Mouse (Mus musculus): Measurements from ENCODE around the gene Mettl7a1. TPM values are rescaled to one million over a fixed set of nuclear protein-coding genes. Genes with fewer than 3 reads are reported as not detected.
"Not testable (repeated sequence)": the region's sequence is repeated elsewhere in the genome, so short reads cannot be mapped to it uniquely, and the experiment has no call there.

Gene Mettl7a1
- polyA plus RNA-seq, 1 experiment from 2014 or later: 3.8 TPM

DNA sequence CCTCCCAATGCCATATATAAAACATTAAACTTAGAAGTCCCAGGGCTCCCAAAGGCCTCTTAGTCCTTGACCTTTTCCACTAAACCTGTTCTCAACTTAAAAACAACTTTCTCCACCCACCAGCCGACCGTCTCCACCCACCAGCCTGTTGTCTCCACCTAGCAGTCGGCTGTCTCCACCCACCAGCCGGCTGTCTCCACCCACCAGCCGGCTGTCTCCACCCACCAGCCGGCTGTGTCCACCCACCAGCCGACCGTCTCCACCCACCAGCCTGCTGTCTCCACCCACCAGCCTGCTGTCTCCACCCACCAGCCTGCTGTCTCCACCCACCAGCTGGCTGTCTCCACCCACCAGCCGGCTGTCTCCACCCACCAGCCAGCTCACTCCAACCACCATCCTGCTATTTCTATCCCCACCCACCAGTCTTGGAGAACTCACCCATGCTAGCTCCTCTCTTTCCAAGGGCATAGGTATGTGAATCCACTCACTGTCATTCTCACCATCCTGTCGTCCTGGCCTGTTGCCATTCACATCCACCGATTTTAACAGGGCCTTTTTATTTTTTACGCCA is 20.2 kb downstream of the Mettl7a1 start:
- no peak overlapping the region for H3K9ac ChIP-seq
- no peak for ATAC-seq (ENCODE audit: insufficient number of reproducible peaks, low FRiP score)
- H3K36me3 ChIP-seq: no peaks in the 10 kb centered on the region
- H3K27ac ChIP-seq (ENCODE audit: poor library complexity, severe bottlenecking): no peak overlapping the region
- H3K4me1 ChIP-seq (replicated peaks): no peaks in the 10 kb centered on the region
- 60% methylated on average over 12 of the region's 12 CpGs for WGBS
- no peak overlapping the region for H3K4me3 ChIP-seq
- H3K27me3 ChIP-seq (replicated peaks): no peaks in the 10 kb centered on the region
- H3K4me2 ChIP-seq: no peak overlapping the region
- H3K9me3 ChIP-seq (replicated peaks): no peaks in the 10 kb centered on the region

- Histone ChIP-seq H3K4me1 (replicated peaks) (no peaks in the 10 kb centered on the region), H3K36me3 (no peaks in the 10 kb centered on the region), H3K9ac (no peak overlapping the region), H3K9me3 (replicated peaks) (no peaks in the 10 kb centered on the region), H3K4me2 (no peak overlapping the region), H3K4me3 (no peak overlapping the region), H3K27ac (ENCODE audit: poor library complexity, severe bottlenecking) (no peak overlapping the region), H3K27me3 (replicated peaks) (no peaks in the 10 kb centered on the region)
- ATAC-seq (ENCODE audit: insufficient number of reproducible peaks, low FRiP score): no peak
- 90% methylated on average over 3 of the region's 3 CpGs for WGBS
Measured at GRCm38 (mm10) chr15:100325235-100325634, 21.3 kb downstream of the Mettl7a1 start.

- H3K9ac ChIP-seq; H3K9me3 ChIP-seq (replicated peaks); H3K4me1 ChIP-seq (replicated peaks); H3K4me2 ChIP-seq; H3K36me3 ChIP-seq; H3K27me3 ChIP-seq (replicated peaks); ATAC-seq (ENCODE audit: insufficient number of reproducible peaks, low FRiP score); H3K27ac ChIP-seq (ENCODE audit: poor library complexity, severe bottlenecking); H3K4me3 ChIP-seq: not testable (repeated sequence)
- 64% methylated on average over 4 of the region's 4 CpGs for WGBS
Measured at GRCm38 (mm10) chr15:100328089-100328488, 24.1 kb downstream of the Mettl7a1 start.

- H3K9ac ChIP-seq; H3K4me3 ChIP-seq; H3K4me1 ChIP-seq (replicated peaks); H3K36me3 ChIP-seq; H3K27me3 ChIP-seq (replicated peaks); H3K9me3 ChIP-seq (replicated peaks); ATAC-seq (ENCODE audit: insufficient number of reproducible peaks, low FRiP score); H3K4me2 ChIP-seq; H3K27ac ChIP-seq (ENCODE audit: poor library complexity, severe bottlenecking): not testable (repeated sequence)
- WGBS: 86% methylated on average over 10 of the region's 10 CpGs
Measured at GRCm38 (mm10) chr15:100329336-100329735, 25.4 kb downstream of the Mettl7a1 start.

DNA sequence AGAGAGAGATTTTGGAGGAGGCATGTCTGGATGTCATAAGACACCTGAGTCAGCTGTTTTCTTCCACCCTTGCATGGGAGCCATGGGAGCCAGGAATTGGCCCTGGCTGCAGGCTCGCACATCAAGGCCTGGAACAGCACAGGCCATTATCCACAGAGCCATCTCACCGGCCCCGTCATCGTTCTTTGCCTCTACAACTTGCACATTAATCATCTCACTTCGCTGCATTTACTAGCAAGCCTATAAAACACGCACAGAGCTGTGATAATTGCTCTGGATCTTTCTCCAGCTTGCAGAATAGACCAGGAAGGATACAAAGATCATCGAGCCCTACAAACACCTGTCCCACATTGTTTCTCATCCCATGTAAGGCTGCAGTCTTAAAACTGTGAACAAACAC is 26.8 kb downstream of the Mettl7a1 start:
- H3K9ac ChIP-seq: no peak overlapping the region
- no peaks in the 10 kb centered on the region for H3K27me3 ChIP-seq (replicated peaks)
- H3K4me3 ChIP-seq: no peak overlapping the region
- no peak overlapping the region for H3K27ac ChIP-seq (ENCODE audit: poor library complexity, severe bottlenecking)
- no peak for ATAC-seq (ENCODE audit: insufficient number of reproducible peaks, low FRiP score)
- no peaks in the 10 kb centered on the region for H3K9me3 ChIP-seq (replicated peaks)
- no peaks in the 10 kb centered on the region for H3K4me1 ChIP-seq (replicated peaks)
- no peaks in the 10 kb centered on the region for H3K36me3 ChIP-seq
- no peak overlapping the region for H3K4me2 ChIP-seq
- 86% methylated on average over 7 of the region's 7 CpGs for WGBS

- H3K27me3 ChIP-seq (replicated peaks); H3K4me2 ChIP-seq; ATAC-seq (ENCODE audit: insufficient number of reproducible peaks, low FRiP score); H3K9ac ChIP-seq; H3K27ac ChIP-seq (ENCODE audit: poor library complexity, severe bottlenecking); H3K4me3 ChIP-seq; H3K4me1 ChIP-seq (replicated peaks); H3K36me3 ChIP-seq; H3K9me3 ChIP-seq (replicated peaks): not testable (repeated sequence)
- WGBS: 47% methylated on average over 3 of the region's 10 CpGs
Measured at GRCm38 (mm10) chr15:100332077-100332961, 28.4 kb downstream of the Mettl7a1 start.

- no peak for ATAC-seq (ENCODE audit: insufficient number of reproducible peaks, low FRiP score)
- no peaks in the 10 kb centered on the region for H3K36me3 ChIP-seq
- no peak within 1 kb of the TSS for H3K9ac ChIP-seq
- H3K4me2 ChIP-seq: no peak within 1 kb of the TSS
- no peak within 1 kb of the TSS for H3K4me3 ChIP-seq
- H3K27ac ChIP-seq (ENCODE audit: poor library complexity, severe bottlenecking): no peak within 1 kb of the TSS
- H3K27me3 ChIP-seq (replicated peaks): no peaks in the 10 kb centered on the region
- no peaks in the 10 kb centered on the region for H3K9me3 ChIP-seq (replicated peaks)
- H3K4me1 ChIP-seq (replicated peaks): no peaks in the 10 kb centered on the region
- 88% methylated on average over 10 of the region's 10 CpGs for WGBS
Measured at GRCm38 (mm10) chr15:100334629-100335028, 30.7 kb downstream of the Mettl7a1 start, which contains the start of gene Mettl7a3. Mettl7a3 (plus strand) TSS chr15:100334929.

GRCm38 (mm10) chr15:100337328-100337727 is 33.4 kb downstream of the Mettl7a1 start:
- not testable (repeated sequence) for H3K36me3 ChIP-seq; H3K4me3 ChIP-seq; H3K9me3 ChIP-seq (replicated peaks); ATAC-seq (ENCODE audit: insufficient number of reproducible peaks, low FRiP score); H3K4me1 ChIP-seq (replicated peaks); H3K4me2 ChIP-seq; H3K27me3 ChIP-seq (replicated peaks); H3K27ac ChIP-seq (ENCODE audit: poor library complexity, severe bottlenecking); H3K9ac ChIP-seq

- H3K27ac ChIP-seq (ENCODE audit: poor library complexity, severe bottlenecking); ATAC-seq (ENCODE audit: insufficient number of reproducible peaks, low FRiP score); H3K27me3 ChIP-seq (replicated peaks); H3K9ac ChIP-seq; H3K9me3 ChIP-seq (replicated peaks); H3K4me1 ChIP-seq (replicated peaks); H3K4me3 ChIP-seq; H3K36me3 ChIP-seq; H3K4me2 ChIP-seq: not testable (repeated sequence)
- 36% methylated on average over 10 of the region's 10 CpGs for WGBS
Measured at GRCm38 (mm10) chr15:100337847-100338246, 33.9 kb downstream of the Mettl7a1 start.

DNA sequence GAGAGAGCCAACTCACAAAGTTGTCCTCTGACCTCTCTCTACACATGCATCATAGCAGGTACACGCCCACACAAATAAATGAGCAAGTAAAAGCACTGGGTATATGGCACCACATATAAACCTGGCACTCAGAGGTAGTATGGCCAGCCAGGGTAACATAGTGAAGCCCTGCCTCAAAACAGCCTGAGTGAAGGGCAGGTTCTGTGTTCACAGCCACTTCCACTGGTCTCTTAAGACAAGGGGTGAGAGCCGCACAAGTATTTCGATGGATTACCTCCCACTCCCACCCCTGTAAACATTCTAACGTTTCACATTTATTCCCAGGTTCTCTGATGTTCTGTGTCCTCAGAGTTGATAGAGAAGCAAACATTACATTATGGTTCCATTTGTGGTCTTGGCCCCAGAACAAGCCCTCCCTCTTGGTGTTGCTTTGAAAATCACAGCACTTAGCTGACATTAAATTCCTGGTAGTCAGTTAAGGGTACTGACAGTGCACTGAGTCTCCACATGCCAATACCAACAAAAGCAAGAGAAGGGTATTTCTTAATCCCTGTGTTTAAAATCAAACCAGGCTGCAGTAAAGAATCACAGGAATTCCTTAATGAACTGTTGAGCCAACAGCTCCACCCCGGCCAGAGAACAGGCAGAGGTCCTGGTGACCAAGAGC is 37.5 kb downstream of the Mettl7a1 start:
- WGBS: 82% methylated on average over 5 of the region's 5 CpGs
- H3K4me3 ChIP-seq; H3K9me3 ChIP-seq (replicated peaks); H3K4me2 ChIP-seq; H3K9ac ChIP-seq; H3K4me1 ChIP-seq (replicated peaks); H3K27me3 ChIP-seq (replicated peaks); H3K27ac ChIP-seq (ENCODE audit: poor library complexity, severe bottlenecking); H3K36me3 ChIP-seq; ATAC-seq (ENCODE audit: insufficient number of reproducible peaks, low FRiP score): not testable (repeated sequence)

GRCm38 (mm10) chr15:100345484-100345883 is 41.5 kb downstream of the Mettl7a1 start:
- no peaks in the 10 kb centered on the region for H3K36me3 ChIP-seq
- H3K4me3 ChIP-seq: no peak overlapping the region
- H3K4me1 ChIP-seq (replicated peaks): peaks cover 16% of the 10 kb centered on the region
- ATAC-seq (ENCODE audit: insufficient number of reproducible peaks, low FRiP score): no peak
- H3K4me2 ChIP-seq: no peak overlapping the region
- H3K9me3 ChIP-seq (replicated peaks): peaks cover 3% of the 10 kb centered on the region; the same call in 1 of the 2 replicates
- no peak overlapping the region for H3K27ac ChIP-seq (ENCODE audit: poor library complexity, severe bottlenecking)
- H3K9ac ChIP-seq: no peak overlapping the region
- no peaks in the 10 kb centered on the region for H3K27me3 ChIP-seq (replicated peaks)

All from heart, embryonic 12.5 days (tissue).